Mouse (Mus musculus) hindbrain, embryonic 14.5 days (tissue): ENCODE data around the gene Pde8b. TPM values are rescaled to one million over a fixed set of nuclear protein-coding genes. Genes with fewer than 3 reads are reported as not detected.
"Not testable (repeated sequence)": the region's sequence is repeated elsewhere in the genome, so short reads cannot be mapped to it uniquely, and the experiment has no call there.

Experiments
- ATAC-seq: fragments of 200-750 bp; cut with Nextera tagmentation; 2 replicates; pipeline ENCODE4 v1.8.0; 2017; ENCODE audit warnings: moderate number of reproducible peaks, mild to moderate bottlenecking, moderate TSS enrichment, moderate library complexity; ENCODE audit not compliant: low FRiP score
- DNase-seq: peaks from one replicate; pipeline ENCODE4 v3.0.0-alpha.2; 2015; ENCODE audit warnings: low spot score
- H3K27ac ChIP-seq: fragments of 300-500 bp; sonication (generic); 2 replicates; pipeline ENCODE4 v1.5.1; 2014; ENCODE audit warnings: mild to moderate bottlenecking, moderate library complexity
- H3K27me3 ChIP-seq: fragments of 300-500 bp; sonication (generic); 2 replicates; pipeline ENCODE4 v1.6.1; 2014; ENCODE audit warnings: mild to moderate bottlenecking, low read length, mixed read lengths; ENCODE audit not compliant: control insufficient read depth, insufficient read depth
- H3K36me3 ChIP-seq: fragments of 300-500 bp; sonication (generic); replicated peaks from 2 replicates; pipeline ENCODE4 v1.6.1; 2014; ENCODE audit not compliant: control insufficient read depth, insufficient read depth
- H3K4me1 ChIP-seq: fragments of 300-500 bp; sonication (generic); replicated peaks from 2 replicates; pipeline ENCODE4 v1.6.1; 2014; ENCODE audit warnings: antibody characterized with exemption, low read length, mixed read lengths; ENCODE audit not compliant: control insufficient read depth, insufficient read depth
- H3K4me2 ChIP-seq: fragments of 300-500 bp; sonication (generic); replicated peaks from 2 replicates; pipeline ENCODE4 v1.6.1; 2014; ENCODE audit warnings: mild to moderate bottlenecking, moderate library complexity
- H3K4me3 ChIP-seq: fragments of 300-500 bp; sonication (generic); replicated peaks from 2 replicates; pipeline ENCODE4 v1.5.1; 2014; ENCODE audit warnings: mild to moderate bottlenecking, low read length
- H3K9ac ChIP-seq: fragments of 300-500 bp; sonication (generic); 2 replicates; pipeline ENCODE4 v1.6.1; 2014
- H3K9me3 ChIP-seq: fragments of 300-500 bp; sonication (generic); 2 replicates; pipeline ENCODE4 v1.6.1; 2016; ENCODE audit warnings: low read length; ENCODE audit not compliant: control insufficient read depth
- WGBS: fragments of 180-500 bp; shearing (Covaris S2); extraction: QIAGEN DNeasy Blood & Tissue Kit; methylation state at CpG from one replicate; pipeline ENCODE4 v1.1.7; 2014; 5-methylcytosine and 5-hydroxymethylcytosine counted together
- polyA plus RNA-seq: library from polyadenylated mRNA; unstranded; fragments of >200 nt; fragmentation: Nextera tagmentation; extraction: Ambion mirVana; gene quantifications from 2 replicates; pipeline ENCODE4 v1.2.1, GENCODE M21; 2014

Pde8b gene
- polyA plus RNA-seq, 1 experiment from 2014 or later: 8.0 TPM

- H3K4me1 ChIP-seq: peaks cover 11% of the 10 kb centered on the region; the same call in 1 of the 2 replicates
- no peak for DNase-seq
- H3K36me3 ChIP-seq: no peaks in the 10 kb centered on the region
- H3K9ac ChIP-seq: no peak overlapping the region
- peak overlapping the region; percentile 79 for H3K4me3 ChIP-seq
- peak overlapping the region; percentile 95 for H3K4me2 ChIP-seq
- WGBS: 57% methylated on average over 2 of the region's 2 CpGs
- no peak for ATAC-seq
- no peaks in the 10 kb centered on the region for H3K9me3 ChIP-seq
- peaks cover 17% of the 10 kb centered on the region for H3K27me3 ChIP-seq
- no peak overlapping the region for H3K27ac ChIP-seq
Observed at GRCm38 (mm10) chr13:95223427-95223772, 26.7 kb downstream of the Pde8b start.

- 1% methylated on average over 71 of the region's 96 CpGs for WGBS
- Histone ChIP-seq H3K4me3 (peak overlapping the region; percentile 79), H3K27me3 (peaks cover 17% of the 10 kb centered on the region), H3K9ac (peak overlapping the region; percentile 71), H3K4me1 (peaks cover 11% of the 10 kb centered on the region; the same call in 1 of the 2 replicates), H3K27ac (no peak overlapping the region), H3K36me3 (no peaks in the 10 kb centered on the region), H3K4me2 (peak overlapping the region; percentile 95), H3K9me3 (no peaks in the 10 kb centered on the region)
- peak; percentile 71; the same call in 1 of the 2 replicates for ATAC-seq
- no peak for DNase-seq
Observed at GRCm38 (mm10) chr13:95222569-95223426, 27.3 kb downstream of the Pde8b start.

GRCm38 (mm10) chr13:95221882-95222568 is 28.1 kb downstream of the Pde8b start:
- no peaks in the 10 kb centered on the region for H3K9me3 ChIP-seq
- peaks cover 17% of the 10 kb centered on the region for H3K27me3 ChIP-seq
- peak overlapping the region; percentile 71 for H3K9ac ChIP-seq
- 1% methylated on average over 24 of the region's 24 CpGs for WGBS
- peak overlapping the region; percentile 95 for H3K4me2 ChIP-seq
- no peak overlapping the region for H3K27ac ChIP-seq
- no peaks in the 10 kb centered on the region for H3K36me3 ChIP-seq
- DNase-seq (no peak), ATAC-seq (peak; percentile 17; the same call in 1 of the 2 replicates)
- H3K4me3 ChIP-seq: peak overlapping the region; percentile 79
- H3K4me1 ChIP-seq: peaks cover 11% of the 10 kb centered on the region; the same call in 1 of the 2 replicates

- not testable (repeated sequence) for H3K27ac ChIP-seq, H3K36me3 ChIP-seq
Observed at GRCm38 (mm10) chr13:95215661-95216170, 34.4 kb downstream of the Pde8b start.

GRCm38 (mm10) chr13:95212320-95212719 is 37.8 kb downstream of the Pde8b start:
- Histone ChIP-seq H3K27ac (no peak overlapping the region), H3K4me3 (no peak overlapping the region), H3K9ac (no peak overlapping the region), H3K9me3 (no peaks in the 10 kb centered on the region), H3K4me2 (no peak overlapping the region), H3K36me3 (no peaks in the 10 kb centered on the region), H3K4me1 (no peaks in the 10 kb centered on the region), H3K27me3 (no peaks in the 10 kb centered on the region)
- no peak for DNase-seq
- no peak for ATAC-seq
- 64% methylated on average over 5 of the region's 5 CpGs for WGBS

More at GRCm38 (mm10) chr13:95215661-95216170, 34.4 kb downstream of the Pde8b start:
- H3K4me1 ChIP-seq, H3K27me3 ChIP-seq, H3K9me3 ChIP-seq, H3K4me2 ChIP-seq, DNase-seq, H3K9ac ChIP-seq, H3K4me3 ChIP-seq, ATAC-seq: not testable (repeated sequence)
- 32% methylated on average over 1 of the region's 1 CpGs for WGBS

GRCm38 (mm10) chr13:95207301-95207700 is 42.8 kb downstream of the Pde8b start:
- ATAC-seq, H3K27me3 ChIP-seq, DNase-seq: not testable (repeated sequence)

GRCm38 (mm10) chr13:95202151-95202758 is 47.9 kb downstream of the Pde8b start:
- Histone ChIP-seq H3K27ac (no peak overlapping the region), H3K36me3 (no peaks in the 10 kb centered on the region), H3K9ac (no peak overlapping the region), H3K4me2 (no peak overlapping the region), H3K27me3 (no peaks in the 10 kb centered on the region), H3K9me3 (no peaks in the 10 kb centered on the region), H3K4me1 (no peaks in the 10 kb centered on the region), H3K4me3 (no peak overlapping the region)
- WGBS: 90% methylated on average over 3 of the region's 3 CpGs
- ATAC-seq (no peak), DNase-seq (no peak)

More at GRCm38 (mm10) chr13:95207301-95207700, 42.8 kb downstream of the Pde8b start:
- H3K4me1 ChIP-seq, H3K4me3 ChIP-seq, H3K36me3 ChIP-seq, H3K27ac ChIP-seq, H3K9ac ChIP-seq, H3K9me3 ChIP-seq, H3K4me2 ChIP-seq: not testable (repeated sequence)
- 81% methylated on average over 7 of the region's 7 CpGs for WGBS

- Histone ChIP-seq H3K36me3 (no peaks in the 10 kb centered on the region), H3K9ac (no peak overlapping the region), H3K9me3 (no peaks in the 10 kb centered on the region), H3K4me3 (no peak overlapping the region), H3K4me2 (no peak overlapping the region), H3K27ac (no peak overlapping the region), H3K27me3 (no peaks in the 10 kb centered on the region), H3K4me1 (0 out of 2 replicates have a peak, but pooled peaks cover 7% of the 10 kb centered on the region)
- no peak for ATAC-seq
- DNase-seq: no peak
- WGBS: 76% methylated on average over 8 of the region's 8 CpGs
Observed at GRCm38 (mm10) chr13:95200817-95201216, 49.3 kb downstream of the Pde8b start.

- ATAC-seq (no peak), DNase-seq (no peak)
- H3K4me2 ChIP-seq: no peak overlapping the region
- H3K27me3 ChIP-seq: no peaks in the 10 kb centered on the region
- 0 out of 2 replicates have a peak, but pooled peaks cover 7% of the 10 kb centered on the region for H3K4me1 ChIP-seq
- no peak overlapping the region for H3K4me3 ChIP-seq
- H3K36me3 ChIP-seq: no peaks in the 10 kb centered on the region
- no peaks in the 10 kb centered on the region for H3K9me3 ChIP-seq
- no peak overlapping the region for H3K27ac ChIP-seq
- H3K9ac ChIP-seq: no peak overlapping the region
Observed at GRCm38 (mm10) chr13:95200036-95200435, 50.1 kb downstream of the Pde8b start.
